Comparison of ENCODE assay signal across 30 mouse cellular contexts in the genomic region with DNA sequence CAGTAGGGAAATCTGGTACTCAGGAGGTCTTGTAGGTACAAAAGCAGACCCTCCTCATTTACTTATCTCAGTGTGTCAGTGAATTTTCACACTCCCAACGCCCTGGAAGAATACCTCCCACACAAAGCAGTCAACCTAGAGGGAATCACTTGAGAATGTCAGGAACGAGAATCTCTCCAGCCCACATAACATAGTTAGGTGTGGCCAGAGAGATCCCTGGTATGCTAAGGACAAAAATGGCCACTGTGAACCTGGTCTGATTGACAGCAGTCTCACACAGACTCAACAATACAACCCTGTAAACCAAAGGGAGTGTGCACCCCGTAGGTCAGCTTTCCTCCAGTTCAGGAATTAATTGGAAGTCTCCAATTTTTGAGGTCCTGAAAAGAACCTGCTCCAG.
"Had no signal": no experiment of that assay in that cellular context is flagged by ENCODE, and none has a peak within 500 bp of the region (broad histone marks: within the 10 kb centered on the region; RNA-seq: fewer than 3 reads in every experiment).

No protein-coding gene starts in this region.

- H3K9ac ChIP-seq: limb, embryonic 12.5 days; limb, embryonic 13.5 days; limb, embryonic 15.5 days; liver, embryonic 12.5 days; liver, embryonic 13.5 days; liver, embryonic 14.5 days; liver, embryonic 15.5 days; liver, postnatal 0 days; lung, embryonic 14.5 days; lung, embryonic 15.5 days; midbrain, embryonic 12.5 days; midbrain, embryonic 13.5 days; midbrain, embryonic 15.5 days; neural tube, embryonic 12.5 days; neural tube, embryonic 13.5 days had no signal

- H3K4me3 ChIP-seq: limb, embryonic 10.5 days; limb, embryonic 12.5 days; limb, embryonic 13.5 days; limb, embryonic 15.5 days; liver, embryonic 12.5 days; liver, embryonic 13.5 days; liver, embryonic 15.5 days; lung, embryonic 15.5 days; megakaryocyte, embryonic 14.5 days; midbrain, embryonic 10.5 days; midbrain, embryonic 12.5 days; midbrain, embryonic 13.5 days; midbrain, embryonic 15.5 days; myocyte; neural tube, embryonic 12.5 days; neural tube, embryonic 13.5 days had no signal

- H3K27me3 ChIP-seq: limb, embryonic 12.5 days; limb, embryonic 13.5 days; limb, embryonic 15.5 days; liver, embryonic 12.5 days; liver, embryonic 13.5 days; liver, embryonic 15.5 days; lung, embryonic 15.5 days; megakaryocyte, embryonic 14.5 days; midbrain, embryonic 12.5 days; midbrain, embryonic 13.5 days; midbrain, embryonic 15.5 days; neural tube, embryonic 12.5 days; neural tube, embryonic 13.5 days had no signal

- H3K27ac ChIP-seq: limb, embryonic 10.5 days; limb, embryonic 12.5 days; limb, embryonic 13.5 days; limb, embryonic 15.5 days; liver, embryonic 12.5 days; liver, embryonic 13.5 days; liver, embryonic 14.5 days; liver, embryonic 15.5 days; lung, embryonic 15.5 days; macrophage; midbrain, embryonic 10.5 days; midbrain, embryonic 12.5 days; midbrain, embryonic 13.5 days; midbrain, embryonic 15.5 days; neural tube, embryonic 12.5 days; neural tube, embryonic 13.5 days had no signal

- DNase-seq: left cerebral cortex, postnatal 4 days; liver; liver, embryonic 13.5 days; liver, postnatal 0 days; lung, adult 18-20 months; lung, embryonic 14.5 days; lung, postnatal 10 days; lung, postnatal 14 days; lung, postnatal 36 days; lung, postnatal 4 days; midbrain, embryonic 14.5 days had no signal

- H3K4me2 ChIP-seq: limb, embryonic 12.5 days; limb, embryonic 13.5 days; limb, embryonic 15.5 days; liver, embryonic 11.5 days; liver, embryonic 12.5 days; liver, embryonic 13.5 days; liver, embryonic 15.5 days; lung, embryonic 14.5 days; lung, embryonic 15.5 days; midbrain, embryonic 11.5 days; midbrain, embryonic 12.5 days; midbrain, embryonic 13.5 days; midbrain, embryonic 15.5 days; neural tube, embryonic 12.5 days; neural tube, embryonic 13.5 days had no signal

- H3K9me3 ChIP-seq: limb, embryonic 10.5 days; limb, embryonic 12.5 days; limb, embryonic 13.5 days; limb, embryonic 15.5 days; liver, embryonic 12.5 days; liver, embryonic 13.5 days; liver, embryonic 15.5 days; lung, embryonic 15.5 days; megakaryocyte, embryonic 14.5 days; midbrain, embryonic 10.5 days; midbrain, embryonic 12.5 days; midbrain, embryonic 13.5 days; midbrain, embryonic 15.5 days; neural tube, embryonic 12.5 days; neural tube, embryonic 13.5 days had no signal

- H3K4me1 ChIP-seq: limb, embryonic 12.5 days; limb, embryonic 13.5 days; limb, embryonic 15.5 days; liver, embryonic 13.5 days; liver, embryonic 15.5 days; lung, embryonic 15.5 days; midbrain, embryonic 12.5 days; midbrain, embryonic 13.5 days; midbrain, embryonic 15.5 days; neural tube, embryonic 12.5 days; neural tube, embryonic 13.5 days had no signal

- ATAC-seq: liver, embryonic 12.5 days; liver, postnatal 0 days; midbrain, embryonic 13.5 days; midbrain, embryonic 15.5 days had no signal

- H3K36me3 ChIP-seq: limb, embryonic 10.5 days; limb, embryonic 12.5 days; limb, embryonic 13.5 days; limb, embryonic 15.5 days; liver, embryonic 12.5 days; liver, embryonic 13.5 days; liver, embryonic 15.5 days; lung, embryonic 15.5 days; midbrain, embryonic 10.5 days; midbrain, embryonic 12.5 days; midbrain, embryonic 13.5 days; midbrain, embryonic 15.5 days; neural tube, embryonic 12.5 days; neural tube, embryonic 13.5 days had no signal
